Mouse (Mus musculus) thymus, adult 2 months (tissue): ENCODE measurements around the gene 1810030O07Rik.

Experiments used
- CTCF ChIP-seq: fragments of 200-500 bp; IDR thresholded peaks from 2 replicates; pipeline ENCODE4 v1.5.1; 2012; ENCODE audit warnings: mild to moderate bottlenecking, control low read depth, low read length, moderate library complexity, borderline replicate concordance; ENCODE audit not compliant: control insufficient read depth, poor library complexity, insufficient read depth; ENCODE audit errors: extremely low read depth
- POLR2A ChIP-seq: fragments of 200-500 bp; IDR thresholded peaks from 2 replicates; pipeline ENCODE4 v1.6.1; 2012; ENCODE audit warnings: mild to moderate bottlenecking, low read length, control low read depth, moderate library complexity; ENCODE audit not compliant: control insufficient read depth, poor library complexity, insufficient read depth; ENCODE audit errors: extremely low read depth

GRCm38 (mm10) chrX:12644976-12645375, 28.5 kb downstream of the 1810030O07Rik start:
- TF ChIP-seq CTCF (no peak), POLR2A (no peak)
